Mouse (Mus musculus): ENCODE data around the gene Olfr547. TPM values are rescaled to one million over a fixed set of nuclear protein-coding genes. Genes with fewer than 3 reads are reported as not detected.
"Not testable (repeated sequence)": the region's sequence is repeated elsewhere in the genome, so short reads cannot be mapped to it uniquely, and the experiment has no call there.

Olfr547 gene
- not detected in 2 replicates for polyA plus RNA-seq (2012; rRNA removed)

- DNase-seq (ENCODE audit: low read depth): no peak
- TF ChIP-seq POLR2A (IDR thresholded peaks at IDR 0.05; ENCODE audit: borderline replicate concordance, extremely low read depth, insufficient read depth, insufficient read length, poor library complexity, severe bottlenecking): no peak
- TF ChIP-seq CTCF (IDR thresholded peaks at IDR 0.05; ENCODE audit: borderline replicate concordance, extremely low read depth, insufficient read depth, insufficient read length): no peak
Observed at GRCm38 (mm10) chr7:102534449-102534848, at the start of gene Olfr547. TSS of gene Olfr547 (plus strand) at chr7:102534749.

- DNase-seq (ENCODE audit: low read depth): not testable (repeated sequence)
Observed at GRCm38 (mm10) chr7:102484766-102485165, 49.8 kb upstream of the Olfr547 start.

- DNase-seq (ENCODE audit: low read depth): no peak
- TF ChIP-seq POLR2A (IDR thresholded peaks at IDR 0.05; ENCODE audit: borderline replicate concordance, extremely low read depth, insufficient read depth, insufficient read length, poor library complexity, severe bottlenecking): no peak
- TF ChIP-seq CTCF (IDR thresholded peaks at IDR 0.05; ENCODE audit: borderline replicate concordance, extremely low read depth, insufficient read depth, insufficient read length): no peak
Observed at GRCm38 (mm10) chr7:102486105-102486504, 48.4 kb upstream of the Olfr547 start.

- no peak for DNase-seq (ENCODE audit: low read depth)
- TF ChIP-seq CTCF (IDR thresholded peaks at IDR 0.05; ENCODE audit: borderline replicate concordance, extremely low read depth, insufficient read depth, insufficient read length) (no peak), POLR2A (IDR thresholded peaks at IDR 0.05; ENCODE audit: borderline replicate concordance, extremely low read depth, insufficient read depth, insufficient read length, poor library complexity, severe bottlenecking) (no peak)
Observed at GRCm38 (mm10) chr7:102488161-102488560, 46.4 kb upstream of the Olfr547 start, which contains the start of gene Olfr544. TSS of gene Olfr544 (minus strand) at chr7:102488313.

- not testable (repeated sequence) for DNase-seq (ENCODE audit: low read depth)
Observed at GRCm38 (mm10) chr7:102494416-102494815, 40.1 kb upstream of the Olfr547 start.

- DNase-seq (ENCODE audit: low read depth): no peak
- TF ChIP-seq CTCF (IDR thresholded peaks at IDR 0.05; ENCODE audit: borderline replicate concordance, extremely low read depth, insufficient read depth, insufficient read length): no peak
Observed at GRCm38 (mm10) chr7:102499473-102499872, 35.1 kb upstream of the Olfr547 start, which contains the start of gene Olfr545. TSS of gene Olfr545 (minus strand) at chr7:102499573.

GRCm38 (mm10) chr7:102501986-102502385 lies 32.6 kb upstream of the Olfr547 start:
- TF ChIP-seq POLR2A (IDR thresholded peaks at IDR 0.05; ENCODE audit: borderline replicate concordance, extremely low read depth, insufficient read depth, insufficient read length, poor library complexity, severe bottlenecking): no peak

GRCm38 (mm10) chr7:102506848-102507247 lies 27.7 kb upstream of the Olfr547 start:
- DNase-seq (ENCODE audit: low read depth): peak; percentile 79
- peak; percentile 92 for TF ChIP-seq CTCF (IDR thresholded peaks at IDR 0.05; ENCODE audit: borderline replicate concordance, extremely low read depth, insufficient read depth, insufficient read length)
- TF ChIP-seq POLR2A (IDR thresholded peaks at IDR 0.05; ENCODE audit: borderline replicate concordance, extremely low read depth, insufficient read depth, insufficient read length, poor library complexity, severe bottlenecking): no peak

More at GRCm38 (mm10) chr7:102501986-102502385, 32.6 kb upstream of the Olfr547 start:
- no peak for DNase-seq (ENCODE audit: low read depth)

GRCm38 (mm10) chr7:102508066-102508465 lies 26.5 kb upstream of the Olfr547 start:
- TF ChIP-seq CTCF (IDR thresholded peaks at IDR 0.05; ENCODE audit: borderline replicate concordance, extremely low read depth, insufficient read depth, insufficient read length) (no peak), POLR2A (IDR thresholded peaks at IDR 0.05; ENCODE audit: borderline replicate concordance, extremely low read depth, insufficient read depth, insufficient read length, poor library complexity, severe bottlenecking) (no peak)
- no peak for DNase-seq (ENCODE audit: low read depth)

- no peak for TF ChIP-seq POLR2A (IDR thresholded peaks at IDR 0.05; ENCODE audit: borderline replicate concordance, extremely low read depth, insufficient read depth, insufficient read length, poor library complexity, severe bottlenecking)
- TF ChIP-seq CTCF (IDR thresholded peaks at IDR 0.05; ENCODE audit: borderline replicate concordance, extremely low read depth, insufficient read depth, insufficient read length): no peak
- no peak for DNase-seq (ENCODE audit: low read depth)
Observed at GRCm38 (mm10) chr7:102508666-102509065, 25.9 kb upstream of the Olfr547 start.

- TF ChIP-seq CTCF (IDR thresholded peaks at IDR 0.05; ENCODE audit: borderline replicate concordance, extremely low read depth, insufficient read depth, insufficient read length) (no peak), POLR2A (IDR thresholded peaks at IDR 0.05; ENCODE audit: borderline replicate concordance, extremely low read depth, insufficient read depth, insufficient read length, poor library complexity, severe bottlenecking) (no peak)
- DNase-seq (ENCODE audit: low read depth): no peak
Observed at GRCm38 (mm10) chr7:102509726-102510125, 24.8 kb upstream of the Olfr547 start.

- TF ChIP-seq CTCF (IDR thresholded peaks at IDR 0.05; ENCODE audit: borderline replicate concordance, extremely low read depth, insufficient read depth, insufficient read length) (no peak), POLR2A (IDR thresholded peaks at IDR 0.05; ENCODE audit: borderline replicate concordance, extremely low read depth, insufficient read depth, insufficient read length, poor library complexity, severe bottlenecking) (no peak)
- no peak for DNase-seq (ENCODE audit: low read depth)
Observed at GRCm38 (mm10) chr7:102511927-102512326, 22.6 kb upstream of the Olfr547 start.

- peak; percentile 90 for DNase-seq (ENCODE audit: low read depth)
- TF ChIP-seq POLR2A (IDR thresholded peaks at IDR 0.05; ENCODE audit: borderline replicate concordance, extremely low read depth, insufficient read depth, insufficient read length, poor library complexity, severe bottlenecking) (no peak), CTCF (IDR thresholded peaks at IDR 0.05; ENCODE audit: borderline replicate concordance, extremely low read depth, insufficient read depth, insufficient read length) (peak; percentile 86)
Observed at GRCm38 (mm10) chr7:102512814-102513435, 21.6 kb upstream of the Olfr547 start.
